Mouse (Mus musculus): ENCODE measurements around the gene Ccdc127. TPM values are rescaled to one million over a fixed set of nuclear protein-coding genes. Genes with fewer than 3 reads are reported as not detected.

Ccdc127 gene
- polyA plus RNA-seq, 1 experiment from 2014 or later = 62.6 TPM

DNA sequence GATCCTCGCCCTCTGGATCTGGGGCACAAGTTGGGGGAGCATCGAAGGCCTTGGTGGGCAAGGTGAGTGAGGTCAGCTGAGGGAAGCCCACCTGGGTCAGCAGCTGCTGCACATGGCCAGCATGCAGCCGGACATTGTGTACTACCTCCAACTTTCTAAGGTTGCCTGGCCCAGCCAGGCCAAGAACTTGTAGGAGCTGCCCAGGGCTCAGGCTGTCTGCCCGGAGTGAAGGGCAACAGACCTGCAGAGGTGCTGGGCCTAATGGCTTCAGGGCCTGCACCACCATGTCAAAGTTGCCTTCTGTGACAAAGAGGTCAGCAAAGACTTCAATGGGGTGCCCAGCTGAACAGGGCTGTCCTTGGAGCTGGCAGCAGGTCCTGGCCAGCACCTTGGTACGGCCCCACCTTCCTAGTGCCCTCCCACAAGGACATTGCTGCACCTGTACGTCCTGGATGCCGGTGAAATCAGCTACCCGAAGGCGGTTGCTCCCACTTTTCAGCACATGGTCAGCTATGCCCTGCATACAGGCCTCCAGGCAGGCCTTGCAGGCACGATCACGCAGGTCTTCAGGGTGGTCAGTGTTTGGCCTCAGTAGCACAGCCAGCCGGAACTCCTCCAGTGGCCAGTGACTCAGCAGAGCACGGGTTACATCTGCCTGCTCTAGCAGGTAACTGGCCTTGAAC, 13.2 kb downstream of the Ccdc127 start:
- H3K4me1 ChIP-seq (ENCODE audit: control insufficient read depth, insufficient read depth, low read length) = no peaks in the 10 kb centered on the region
- no peak overlapping the region for H3K4me2 ChIP-seq (replicated peaks; ENCODE audit: low read depth, low read length)
- H3K9me3 ChIP-seq (ENCODE audit: control insufficient read depth, low read depth, low read length) = no peaks in the 10 kb centered on the region
- no peak overlapping the region for H3K27ac ChIP-seq (ENCODE audit: low read length)
- ATAC-seq (ENCODE audit: insufficient number of reproducible peaks, insufficient read depth, low FRiP score, low read depth) = peak; percentile 33; the same call in 1 of the 2 replicates
- H3K36me3 ChIP-seq (ENCODE audit: control insufficient read depth, insufficient read depth, low read length) = peaks cover 20% of the 10 kb centered on the region
- no peak overlapping the region for H3K4me3 ChIP-seq (ENCODE audit: low read depth, low read length)
- H3K27me3 ChIP-seq (ENCODE audit: control insufficient read depth, insufficient read depth, low read length) = no peaks in the 10 kb centered on the region
- 88% methylated on average over 13 of the region's 13 CpGs for WGBS
- no peak overlapping the region for H3K9ac ChIP-seq (replicated peaks; ENCODE audit: low read depth, low read length)

GRCm38 (mm10) chr13:74363859-74364235, 13.7 kb downstream of the Ccdc127 start, which contains the start of gene Lrrc14b:
Gene Lrrc14b (minus strand): TSS chr13:74364005.
- Histone ChIP-seq H3K36me3 (ENCODE audit: control insufficient read depth, insufficient read depth, low read length) (peaks cover 15% of the 10 kb centered on the region), H3K4me2 (replicated peaks; ENCODE audit: low read depth, low read length) (no peak within 1 kb of the TSS), H3K4me1 (ENCODE audit: control insufficient read depth, insufficient read depth, low read length) (no peaks in the 10 kb centered on the region), H3K9ac (replicated peaks; ENCODE audit: low read depth, low read length) (no peak within 1 kb of the TSS), H3K27ac (ENCODE audit: low read length) (no peak within 1 kb of the TSS), H3K27me3 (ENCODE audit: control insufficient read depth, insufficient read depth, low read length) (no peaks in the 10 kb centered on the region), H3K9me3 (ENCODE audit: control insufficient read depth, low read depth, low read length) (no peaks in the 10 kb centered on the region), H3K4me3 (ENCODE audit: low read depth, low read length) (no peak within 1 kb of the TSS)
- ATAC-seq (ENCODE audit: insufficient number of reproducible peaks, insufficient read depth, low FRiP score, low read depth) = no peak
- WGBS = 73% methylated on average over 8 of the region's 8 CpGs

GRCm38 (mm10) chr13:74381533-74382276, 31.6 kb downstream of the Ccdc127 start:
- Histone ChIP-seq H3K27ac (ENCODE audit: low read length) (no peak overlapping the region; the same call in 1 of the 2 replicates), H3K4me2 (replicated peaks; ENCODE audit: low read depth, low read length) (no peak overlapping the region)
- no peak for ATAC-seq (ENCODE audit: insufficient number of reproducible peaks, insufficient read depth, low FRiP score, low read depth)

GRCm38 (mm10) chr13:74382289-74382688, 32.2 kb downstream of the Ccdc127 start:
- no peak for ATAC-seq (ENCODE audit: insufficient number of reproducible peaks, insufficient read depth, low FRiP score, low read depth)
- Histone ChIP-seq H3K27ac (ENCODE audit: low read length) (no peak overlapping the region; the same call in 1 of the 2 replicates), H3K4me3 (ENCODE audit: low read depth, low read length) (no peak overlapping the region), H3K36me3 (ENCODE audit: control insufficient read depth, insufficient read depth, low read length) (no peaks in the 10 kb centered on the region), H3K9ac (replicated peaks; ENCODE audit: low read depth, low read length) (no peak overlapping the region), H3K4me2 (replicated peaks; ENCODE audit: low read depth, low read length) (no peak overlapping the region), H3K9me3 (ENCODE audit: control insufficient read depth, low read depth, low read length) (no peaks in the 10 kb centered on the region), H3K27me3 (ENCODE audit: control insufficient read depth, insufficient read depth, low read length) (no peaks in the 10 kb centered on the region), H3K4me1 (ENCODE audit: control insufficient read depth, insufficient read depth, low read length) (0 out of 2 replicates have a peak, but pooled peaks cover 4% of the 10 kb centered on the region)
- WGBS = 45% methylated on average over 3 of the region's 3 CpGs

More at GRCm38 (mm10) chr13:74381533-74382276, 31.6 kb downstream of the Ccdc127 start:
- Histone ChIP-seq H3K27me3 (ENCODE audit: control insufficient read depth, insufficient read depth, low read length) (no peaks in the 10 kb centered on the region), H3K4me3 (ENCODE audit: low read depth, low read length) (no peak overlapping the region), H3K9me3 (ENCODE audit: control insufficient read depth, low read depth, low read length) (no peaks in the 10 kb centered on the region), H3K9ac (replicated peaks; ENCODE audit: low read depth, low read length) (no peak overlapping the region), H3K4me1 (ENCODE audit: control insufficient read depth, insufficient read depth, low read length) (0 out of 2 replicates have a peak, but pooled peaks cover 4% of the 10 kb centered on the region), H3K36me3 (ENCODE audit: control insufficient read depth, insufficient read depth, low read length) (no peaks in the 10 kb centered on the region)
- WGBS = 61% methylated on average over 10 of the region's 10 CpGs

DNA sequence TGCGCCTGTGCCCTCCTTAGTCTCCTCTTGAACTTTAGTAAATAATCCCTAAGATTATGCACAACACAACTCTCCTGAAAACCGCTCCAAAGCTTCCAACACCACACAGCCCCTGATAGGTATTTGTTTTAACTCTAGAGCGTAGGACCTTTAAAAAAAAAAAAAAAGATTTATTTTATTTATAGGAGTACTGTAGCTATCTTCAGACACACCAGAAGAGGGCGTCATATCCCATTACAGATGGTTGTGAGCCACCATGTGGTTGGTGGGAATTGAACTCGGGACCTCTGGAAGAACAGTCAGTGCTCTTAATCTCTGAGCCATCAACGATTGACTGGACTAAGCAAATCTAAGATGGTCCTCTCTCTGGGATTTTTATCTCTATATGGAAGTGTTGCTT, 39.6 kb downstream of the Ccdc127 start:
- ATAC-seq (ENCODE audit: insufficient number of reproducible peaks, insufficient read depth, low FRiP score, low read depth) = no peak
- H3K9ac ChIP-seq (replicated peaks; ENCODE audit: low read depth, low read length) = no peak overlapping the region

GRCm38 (mm10) chr13:74390371-74390990, 40.4 kb downstream of the Ccdc127 start, which contains the start of gene Zfp72:
Gene Zfp72 (minus strand): TSS chr13:74390836.
- ATAC-seq (ENCODE audit: insufficient number of reproducible peaks, insufficient read depth, low FRiP score, low read depth) = peak; percentile 88
- Histone ChIP-seq H3K4me1 (ENCODE audit: control insufficient read depth, insufficient read depth, low read length) (no peaks in the 10 kb centered on the region), H3K9ac (replicated peaks; ENCODE audit: low read depth, low read length) (peak within 1 kb of the TSS; percentile 56), H3K36me3 (ENCODE audit: control insufficient read depth, insufficient read depth, low read length) (no peaks in the 10 kb centered on the region), H3K9me3 (ENCODE audit: control insufficient read depth, low read depth, low read length) (no peaks in the 10 kb centered on the region), H3K4me2 (replicated peaks; ENCODE audit: low read depth, low read length) (peak within 1 kb of the TSS; percentile 49), H3K27ac (ENCODE audit: low read length) (no peak within 1 kb of the TSS), H3K27me3 (ENCODE audit: control insufficient read depth, insufficient read depth, low read length) (no peaks in the 10 kb centered on the region), H3K4me3 (ENCODE audit: low read depth, low read length) (peak within 1 kb of the TSS; percentile 64)
- under 1% methylated on average over 14 of the region's 14 CpGs for WGBS

More for the DNA sequence above, 39.6 kb downstream of the Ccdc127 start:
- Histone ChIP-seq H3K4me2 (replicated peaks; ENCODE audit: low read depth, low read length) (peak overlapping the region; percentile 49), H3K27me3 (ENCODE audit: control insufficient read depth, insufficient read depth, low read length) (no peaks in the 10 kb centered on the region), H3K36me3 (ENCODE audit: control insufficient read depth, insufficient read depth, low read length) (no peaks in the 10 kb centered on the region), H3K4me3 (ENCODE audit: low read depth, low read length) (peak overlapping the region; percentile 64; the same call in 1 of the 2 replicates), H3K4me1 (ENCODE audit: control insufficient read depth, insufficient read depth, low read length) (no peaks in the 10 kb centered on the region), H3K9me3 (ENCODE audit: control insufficient read depth, low read depth, low read length) (no peaks in the 10 kb centered on the region), H3K27ac (ENCODE audit: low read length) (no peak overlapping the region)
- WGBS = 58% methylated on average over 6 of the region's 6 CpGs

- no peaks in the 10 kb centered on the region for H3K9me3 ChIP-seq (ENCODE audit: control insufficient read depth, low read depth, low read length)
- H3K9ac ChIP-seq (replicated peaks; ENCODE audit: low read depth, low read length) = no peak overlapping the region
- H3K27me3 ChIP-seq (ENCODE audit: control insufficient read depth, insufficient read depth, low read length) = no peaks in the 10 kb centered on the region
- H3K27ac ChIP-seq (ENCODE audit: low read length) = no peak overlapping the region
- WGBS = 78% methylated on average over 2 of the region's 2 CpGs
- H3K4me1 ChIP-seq (ENCODE audit: control insufficient read depth, insufficient read depth, low read length) = no peaks in the 10 kb centered on the region
- H3K4me3 ChIP-seq (ENCODE audit: low read depth, low read length) = no peak overlapping the region
- no peaks in the 10 kb centered on the region for H3K36me3 ChIP-seq (ENCODE audit: control insufficient read depth, insufficient read depth, low read length)
- H3K4me2 ChIP-seq (replicated peaks; ENCODE audit: low read depth, low read length) = no peak overlapping the region
- no peak for ATAC-seq (ENCODE audit: insufficient number of reproducible peaks, insufficient read depth, low FRiP score, low read depth)
These were observed 41.0 kb downstream of the Ccdc127 start for GRCm38 (mm10) chr13:74391156-74391555.

GRCm38 (mm10) chr13:74399298-74399839, 49.3 kb downstream of the Ccdc127 start, which contains the start of gene Ftl1-ps1:
Gene Ftl1-ps1 (plus strand): TSS chr13:74399694.
- H3K27ac ChIP-seq (ENCODE audit: low read length) = no peak within 1 kb of the TSS
- no peak within 1 kb of the TSS for H3K9ac ChIP-seq (replicated peaks; ENCODE audit: low read depth, low read length)
- H3K4me3 ChIP-seq (ENCODE audit: low read depth, low read length) = no peak within 1 kb of the TSS
- no peaks in the 10 kb centered on the region for H3K4me1 ChIP-seq (ENCODE audit: control insufficient read depth, insufficient read depth, low read length)
- no peaks in the 10 kb centered on the region for H3K9me3 ChIP-seq (ENCODE audit: control insufficient read depth, low read depth, low read length)
- ATAC-seq (ENCODE audit: insufficient number of reproducible peaks, insufficient read depth, low FRiP score, low read depth) = peak; percentile 33; the same call in 1 of the 2 replicates
- no peak within 1 kb of the TSS for H3K4me2 ChIP-seq (replicated peaks; ENCODE audit: low read depth, low read length)
- no peaks in the 10 kb centered on the region for H3K27me3 ChIP-seq (ENCODE audit: control insufficient read depth, insufficient read depth, low read length)
- 14% methylated on average over 11 of the region's 11 CpGs for WGBS
- no peaks in the 10 kb centered on the region for H3K36me3 ChIP-seq (ENCODE audit: control insufficient read depth, insufficient read depth, low read length)

Measured in stomach, embryonic 14.5 days (tissue).